Mouse (Mus musculus): Measurements from ENCODE around the gene Abhd10. TPM values are rescaled to one million over a fixed set of nuclear protein-coding genes. Genes with fewer than 3 reads are reported as not detected.

Abhd10 gene
- polyA plus RNA-seq, 1 experiment, result 17.2 TPM

DNA sequence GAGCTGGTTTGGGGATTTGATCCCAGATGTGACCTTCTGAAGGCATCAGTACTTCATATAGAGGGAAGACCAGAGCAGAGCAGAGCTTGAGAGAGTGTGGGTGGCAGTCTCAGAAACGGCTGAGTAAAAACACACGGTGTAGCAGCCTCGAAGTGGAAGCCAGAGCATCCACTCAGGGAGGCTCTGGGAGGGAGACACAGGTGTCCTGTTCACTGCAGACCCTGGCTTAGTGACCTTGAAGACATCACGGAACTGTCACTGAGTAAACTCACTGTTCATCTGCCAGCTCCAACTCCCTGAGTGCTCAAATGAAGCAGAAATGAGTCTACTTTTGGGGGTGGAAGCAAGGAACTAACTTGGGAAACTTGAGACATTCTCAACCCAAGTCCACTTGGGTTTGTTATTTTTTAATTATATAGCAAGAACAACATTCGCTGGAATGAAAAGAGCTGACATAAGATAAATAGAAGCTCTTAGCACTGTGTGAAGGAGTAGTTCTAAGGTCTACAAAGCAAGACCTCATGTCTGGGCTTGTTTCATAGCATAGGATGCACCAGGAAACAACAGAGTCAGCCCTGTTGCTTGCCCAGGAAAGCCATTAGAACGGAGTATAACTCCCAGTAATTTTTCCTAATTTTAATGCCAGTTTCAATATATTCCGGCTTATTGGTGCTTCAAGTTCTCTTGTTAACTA, 23.2 kb upstream of the Abhd10 start:
- TF ChIP-seq CTCF (IDR thresholded peaks at IDR 0.05; ENCODE audit: low read depth, low read length), result no peak
- no peak for TF ChIP-seq POLR2A (IDR thresholded peaks at IDR 0.05; ENCODE audit: borderline replicate concordance, low read depth, low read length)
- no peak overlapping the region for H3K4me3 ChIP-seq (ENCODE audit: insufficient read depth, low read length)
- H3K27ac ChIP-seq (ENCODE audit: insufficient read depth, low read depth, low read length), result no peak overlapping the region

DNA sequence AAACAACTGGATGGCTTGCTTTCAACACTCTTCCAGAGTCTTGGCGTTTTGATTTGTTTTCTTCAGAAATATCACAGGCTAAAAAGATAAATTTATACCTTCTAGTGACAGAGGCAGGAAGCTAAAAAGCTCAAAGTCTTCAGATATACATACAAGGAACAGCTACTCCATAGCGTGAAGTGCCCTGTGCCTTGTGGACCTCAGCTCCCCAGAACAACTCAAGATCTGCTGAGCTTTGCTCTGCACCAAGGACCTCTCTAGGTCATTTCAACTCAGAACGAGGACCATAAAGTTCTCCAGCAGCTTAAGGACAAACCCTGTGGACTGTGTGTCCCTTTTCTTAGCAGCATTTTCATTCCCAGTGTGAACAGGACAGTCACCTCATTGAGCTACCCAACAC, 22.3 kb upstream of the Abhd10 start:
- TF ChIP-seq POLR2A (IDR thresholded peaks at IDR 0.05; ENCODE audit: borderline replicate concordance, low read depth, low read length) (no peak), CTCF (IDR thresholded peaks at IDR 0.05; ENCODE audit: low read depth, low read length) (no peak)
- Histone ChIP-seq H3K4me1 (ENCODE audit: control insufficient read depth, insufficient read depth, low read length) (no peaks in the 10 kb centered on the region), H3K27ac (ENCODE audit: insufficient read depth, low read depth, low read length) (no peak overlapping the region), H3K4me3 (ENCODE audit: insufficient read depth, low read length) (no peak overlapping the region)

More for the DNA sequence above, 23.2 kb upstream of the Abhd10 start:
- H3K4me1 ChIP-seq (ENCODE audit: control insufficient read depth, insufficient read depth, low read length), result no peaks in the 10 kb centered on the region

DNA sequence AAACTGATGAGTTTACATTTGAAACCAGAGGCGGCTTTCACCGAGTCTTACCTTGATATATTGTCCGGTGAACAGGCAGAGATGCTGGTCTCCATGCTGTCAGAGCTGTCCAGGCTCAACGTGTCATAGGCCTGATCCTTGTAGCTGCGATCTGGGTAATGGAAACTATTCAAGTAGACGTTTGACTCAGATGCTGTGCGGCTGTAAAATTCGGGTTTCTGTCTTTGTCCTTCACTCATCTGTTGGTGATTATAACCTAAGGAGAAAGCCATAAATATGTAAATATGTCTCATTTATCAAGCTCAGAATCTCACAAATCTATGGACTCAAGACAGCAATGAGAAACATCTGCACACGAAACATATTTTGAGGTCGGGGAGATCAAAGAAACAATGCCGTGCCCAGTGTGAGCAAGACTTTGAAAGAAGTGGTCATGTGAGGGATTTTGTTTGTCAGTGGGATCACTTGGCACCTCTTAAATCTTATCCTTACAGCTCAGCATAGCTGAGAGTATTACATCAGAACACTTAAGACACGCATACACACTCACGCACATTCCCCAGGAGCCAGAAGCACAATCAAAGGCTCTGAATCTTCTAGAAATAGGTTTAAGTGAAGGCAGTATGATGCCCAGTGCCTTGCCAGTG, 20.2 kb upstream of the Abhd10 start:
- Histone ChIP-seq H3K4me1 (ENCODE audit: control insufficient read depth, insufficient read depth, low read length) (no peaks in the 10 kb centered on the region; the same call in 1 of the 2 replicates), H3K4me3 (ENCODE audit: insufficient read depth, low read length) (no peak overlapping the region), H3K27ac (ENCODE audit: insufficient read depth, low read depth, low read length) (no peak overlapping the region)
- no peak for TF ChIP-seq POLR2A (IDR thresholded peaks at IDR 0.05; ENCODE audit: borderline replicate concordance, low read depth, low read length)
- TF ChIP-seq CTCF (IDR thresholded peaks at IDR 0.05; ENCODE audit: low read depth, low read length), result no peak

DNA sequence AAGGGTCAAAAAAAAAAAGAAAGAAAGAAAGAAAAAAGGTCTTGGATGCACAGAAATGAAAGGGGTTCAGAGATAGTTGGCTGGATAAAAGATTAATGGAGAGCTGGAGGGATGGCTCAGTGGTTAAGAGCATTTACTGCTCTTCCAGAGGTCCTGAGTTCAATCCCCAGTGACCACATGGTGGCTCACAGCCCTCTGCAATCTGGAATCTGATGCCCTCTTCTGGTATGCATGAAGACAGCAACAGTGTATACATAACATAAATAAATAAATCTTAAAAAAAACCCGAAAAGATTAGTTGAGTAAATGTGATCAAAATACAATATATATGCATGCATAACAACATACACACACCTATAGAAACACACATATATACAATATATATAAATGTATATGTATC, 18.7 kb upstream of the Abhd10 start:
- peaks cover 10% of the 10 kb centered on the region for H3K4me1 ChIP-seq (ENCODE audit: control insufficient read depth, insufficient read depth, low read length)

GRCm38 (mm10) chr16:45758726-45759269, 16.0 kb upstream of the Abhd10 start:
- no peak overlapping the region for H3K27ac ChIP-seq (ENCODE audit: insufficient read depth, low read depth, low read length)
- H3K4me1 ChIP-seq (ENCODE audit: control insufficient read depth, insufficient read depth, low read length), result peaks cover 10% of the 10 kb centered on the region
- TF ChIP-seq CTCF (IDR thresholded peaks at IDR 0.05; ENCODE audit: low read depth, low read length) (no peak), POLR2A (IDR thresholded peaks at IDR 0.05; ENCODE audit: borderline replicate concordance, low read depth, low read length) (no peak)

More for the DNA sequence above, 18.7 kb upstream of the Abhd10 start:
- no peak for TF ChIP-seq POLR2A (IDR thresholded peaks at IDR 0.05; ENCODE audit: borderline replicate concordance, low read depth, low read length)
- no peak overlapping the region for H3K4me3 ChIP-seq (ENCODE audit: insufficient read depth, low read length)
- H3K27ac ChIP-seq (ENCODE audit: insufficient read depth, low read depth, low read length), result no peak overlapping the region

GRCm38 (mm10) chr16:45757421-45758078, 14.8 kb upstream of the Abhd10 start:
- TF ChIP-seq CTCF (IDR thresholded peaks at IDR 0.05; ENCODE audit: low read depth, low read length) (no peak), POLR2A (IDR thresholded peaks at IDR 0.05; ENCODE audit: borderline replicate concordance, low read depth, low read length) (no peak)
- H3K4me1 ChIP-seq (ENCODE audit: control insufficient read depth, insufficient read depth, low read length), result peaks cover 10% of the 10 kb centered on the region
- no peak overlapping the region for H3K4me3 ChIP-seq (ENCODE audit: insufficient read depth, low read length)
- no peak overlapping the region for H3K27ac ChIP-seq (ENCODE audit: insufficient read depth, low read depth, low read length)

More at GRCm38 (mm10) chr16:45758726-45759269, 16.0 kb upstream of the Abhd10 start:
- no peak overlapping the region for H3K4me3 ChIP-seq (ENCODE audit: insufficient read depth, low read length)

GRCm38 (mm10) chr16:45756855-45757254, 14.1 kb upstream of the Abhd10 start:
- H3K4me1 ChIP-seq (ENCODE audit: control insufficient read depth, insufficient read depth, low read length), result peaks cover 10% of the 10 kb centered on the region
- no peak overlapping the region for H3K4me3 ChIP-seq (ENCODE audit: insufficient read depth, low read length)
- TF ChIP-seq CTCF (IDR thresholded peaks at IDR 0.05; ENCODE audit: low read depth, low read length) (no peak), POLR2A (IDR thresholded peaks at IDR 0.05; ENCODE audit: borderline replicate concordance, low read depth, low read length) (no peak)

GRCm38 (mm10) chr16:45743591-45744144, 913 bp upstream of the Abhd10 start:
- Histone ChIP-seq H3K4me1 (ENCODE audit: control insufficient read depth, insufficient read depth, low read length) (peaks cover 15% of the 10 kb centered on the region), H3K27ac (ENCODE audit: insufficient read depth, low read depth, low read length) (no peak overlapping the region), H3K4me3 (ENCODE audit: insufficient read depth, low read length) (no peak overlapping the region)
- TF ChIP-seq CTCF (IDR thresholded peaks at IDR 0.05; ENCODE audit: low read depth, low read length), result no peak
- no peak for TF ChIP-seq POLR2A (IDR thresholded peaks at IDR 0.05; ENCODE audit: borderline replicate concordance, low read depth, low read length)

More at GRCm38 (mm10) chr16:45756855-45757254, 14.1 kb upstream of the Abhd10 start:
- no peak overlapping the region for H3K27ac ChIP-seq (ENCODE audit: insufficient read depth, low read depth, low read length)

DNA sequence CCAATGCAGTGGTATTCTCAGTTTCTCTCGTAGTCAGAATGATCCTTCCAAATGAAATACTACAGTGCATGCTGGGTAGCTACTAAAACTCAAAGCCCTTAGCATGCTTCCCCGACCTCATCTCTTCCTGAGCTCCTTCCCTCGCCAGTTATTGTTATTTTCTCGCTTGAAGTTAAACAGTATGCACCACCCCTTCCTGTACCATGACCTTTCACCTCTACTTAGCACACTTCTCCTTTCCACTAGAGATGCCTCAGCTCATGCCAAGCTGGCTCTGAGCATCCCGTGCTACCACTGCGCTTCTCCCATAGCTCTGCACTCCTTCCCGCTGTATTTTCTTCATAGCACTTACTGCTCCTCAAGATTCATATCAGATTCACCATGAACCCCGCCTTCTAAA, 4.9 kb downstream of the Abhd10 start:
- Histone ChIP-seq H3K27ac (ENCODE audit: insufficient read depth, low read depth, low read length) (no peak overlapping the region), H3K4me3 (ENCODE audit: insufficient read depth, low read length) (no peak overlapping the region), H3K4me1 (ENCODE audit: control insufficient read depth, insufficient read depth, low read length) (peaks cover 24% of the 10 kb centered on the region)
- TF ChIP-seq POLR2A (IDR thresholded peaks at IDR 0.05; ENCODE audit: borderline replicate concordance, low read depth, low read length), result no peak
- no peak for TF ChIP-seq CTCF (IDR thresholded peaks at IDR 0.05; ENCODE audit: low read depth, low read length)
